In the genomic region with DNA sequence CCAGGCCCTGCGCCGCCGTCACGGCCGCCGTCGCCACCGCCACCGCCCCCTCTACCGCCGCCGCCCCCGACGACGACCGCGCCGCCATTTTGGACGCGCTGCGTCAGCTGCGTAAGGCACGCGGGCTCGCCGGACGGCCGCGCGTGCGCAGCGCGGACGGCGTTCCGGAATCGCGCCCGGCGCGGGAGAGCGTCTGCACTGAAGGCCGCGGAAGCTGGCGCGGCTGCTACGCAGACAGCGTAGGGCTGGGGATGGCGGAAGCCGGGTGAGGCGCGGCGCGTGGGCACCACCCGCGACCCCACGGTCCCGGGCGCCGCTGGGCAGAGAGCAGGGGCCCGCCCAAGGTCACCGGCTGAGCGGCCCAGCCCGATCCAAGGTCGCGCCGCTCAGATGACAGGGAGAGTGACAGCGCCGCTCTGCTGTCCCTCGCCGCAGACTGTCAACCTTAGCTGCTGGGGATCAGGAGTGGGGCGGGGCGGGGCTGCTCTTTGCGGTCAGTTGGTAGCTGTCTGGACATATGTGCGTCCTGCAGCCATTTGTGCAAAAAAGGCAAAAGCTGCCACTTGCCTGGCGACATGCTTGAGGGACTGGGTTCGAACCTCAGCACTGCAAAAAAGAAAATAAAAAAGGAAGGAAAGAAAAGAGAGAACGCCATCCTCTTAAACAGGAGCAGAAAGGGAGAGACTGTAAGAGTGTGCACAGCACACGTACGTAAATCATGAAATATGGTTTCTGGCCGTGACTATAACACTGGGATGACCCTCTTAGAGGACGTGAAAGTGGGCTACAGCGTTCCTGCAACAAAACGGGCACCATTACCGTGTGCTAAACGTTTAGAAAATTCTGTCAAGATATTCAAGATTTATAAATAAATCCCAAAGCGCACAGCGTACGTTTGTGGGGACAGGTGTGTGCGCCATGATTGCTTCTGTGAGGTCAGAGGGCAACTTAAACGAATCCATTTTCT, we compare ENCODE assay signal across 8 mouse cellular contexts. TPM values are rescaled to one million over a fixed set of nuclear protein-coding genes. Genes with fewer than 3 reads are reported as not detected.
A peak's percentile ranks its signal among the peaks of the same experiment; 100 is the strongest.
DNase-seq lines count a peak whose midpoint lies in the region; ATAC-seq and TF ChIP-seq lines count a peak whose summit lies in the region.

Nudt3 (minus strand) TSS at position 136 of the 967 bp plus-strand sequence.

- peak; percentile 90 for ATAC-seq in embryonic facial prominence, embryonic 15.5 days (ENCODE audit: insufficient number of reproducible peaks, low FRiP score, low TSS enrichment, low read depth)
- peak; percentile 92 for ATAC-seq in limb, embryonic 13.5 days (ENCODE audit: low FRiP score, low read depth)
- ATAC-seq in midbrain, embryonic 15.5 days (replicated peaks), result peak; percentile 91

- H3K27me3 ChIP-seq in embryonic facial prominence, embryonic 15.5 days, result no peaks in the 10 kb centered on the region
- H3K27me3 ChIP-seq in limb, embryonic 13.5 days, result no peaks in the 10 kb centered on the region
- H3K27me3 ChIP-seq in midbrain, embryonic 15.5 days (replicated peaks), result no peaks in the 10 kb centered on the region

- H3K36me3 ChIP-seq in embryonic facial prominence, embryonic 15.5 days, result no peaks in the 10 kb centered on the region
- peaks cover 10% of the 10 kb centered on the region; the same call in 1 of the 2 replicates for H3K36me3 ChIP-seq in limb, embryonic 13.5 days
- H3K36me3 ChIP-seq in midbrain, embryonic 15.5 days (replicated peaks), result no peaks in the 10 kb centered on the region

- peak within 1 kb of the TSS; percentile 92 for H3K9ac ChIP-seq in embryonic facial prominence, embryonic 15.5 days
- peak within 1 kb of the TSS; percentile 98 for H3K9ac ChIP-seq in limb, embryonic 13.5 days
- H3K9ac ChIP-seq in midbrain, embryonic 15.5 days, result peak within 1 kb of the TSS; percentile 99

- peak within 1 kb of the TSS; percentile 88 for H3K27ac ChIP-seq in bone marrow macrophage, adult 2 months (ENCODE audit: insufficient read depth, low read depth, low read length)
- H3K27ac ChIP-seq in embryonic facial prominence, embryonic 15.5 days (replicated peaks), result peak within 1 kb of the TSS; percentile 90
- peak within 1 kb of the TSS; percentile 95 for H3K27ac ChIP-seq in limb, embryonic 13.5 days
- peak within 1 kb of the TSS; percentile 98 for H3K27ac ChIP-seq in midbrain, embryonic 15.5 days

- no peaks in the 10 kb centered on the region for H3K9me3 ChIP-seq in embryonic facial prominence, embryonic 15.5 days (replicated peaks)
- no peaks in the 10 kb centered on the region for H3K9me3 ChIP-seq in limb, embryonic 13.5 days
- H3K9me3 ChIP-seq in midbrain, embryonic 15.5 days, result no peaks in the 10 kb centered on the region

- TF ChIP-seq POLR2A in bone marrow macrophage, adult 2 months (IDR thresholded peaks at IDR 0.05; ENCODE audit: borderline replicate concordance, low read depth, low read length), result peak; percentile 82; the same call in 1 of the 2 replicates

- 7% methylated on average over 91 of the region's 91 CpGs for WGBS in embryonic facial prominence, embryonic 15.5 days
- WGBS in limb, embryonic 13.5 days, result 6% methylated on average over 89 of the region's 91 CpGs
- 8% methylated on average over 80 of the region's 91 CpGs for WGBS in midbrain, embryonic 15.5 days

- peaks cover 14% of the 10 kb centered on the region for H3K4me1 ChIP-seq in bone marrow macrophage, adult 2 months (ENCODE audit: control insufficient read depth, insufficient read depth, low read length)
- H3K4me1 ChIP-seq in embryonic facial prominence, embryonic 15.5 days, result peaks cover 43% of the 10 kb centered on the region
- peaks cover 34% of the 10 kb centered on the region for H3K4me1 ChIP-seq in limb, embryonic 13.5 days
- peaks cover 35% of the 10 kb centered on the region for H3K4me1 ChIP-seq in midbrain, embryonic 15.5 days

- peak within 1 kb of the TSS; percentile 83 for H3K4me3 ChIP-seq in bone marrow macrophage, adult 2 months (ENCODE audit: insufficient read depth, low read length)
- peak within 1 kb of the TSS; percentile 89 for H3K4me3 ChIP-seq in embryonic facial prominence, embryonic 15.5 days (replicated peaks)
- peak within 1 kb of the TSS; percentile 90 for H3K4me3 ChIP-seq in limb, embryonic 13.5 days
- peak within 1 kb of the TSS; percentile 97 for H3K4me3 ChIP-seq in midbrain, embryonic 15.5 days

- H3K4me2 ChIP-seq in embryonic facial prominence, embryonic 15.5 days (replicated peaks), result peak within 1 kb of the TSS; percentile 72
- H3K4me2 ChIP-seq in limb, embryonic 13.5 days (replicated peaks), result peak within 1 kb of the TSS; percentile 77
- H3K4me2 ChIP-seq in midbrain, embryonic 15.5 days, result peak within 1 kb of the TSS; percentile 80

- no peak for TF ChIP-seq CTCF in bone marrow macrophage, adult 2 months (IDR thresholded peaks at IDR 0.05; ENCODE audit: low read depth, low read length)

- DNase-seq in A20 (ENCODE audit: low read depth, low spot score), result peak; percentile 94
- DNase-seq in heart, adult 8-10 months (ENCODE audit: low spot score), result peak; percentile 85
- peak; percentile 79 to 85 for DNase-seq in kidney, adult 8-10 months
- peak; percentile 84 to 88 for DNase-seq in spleen, adult 18-20 months

RNA-seq across cellular contexts. Expression of gene Nudt3, which starts in this region (rescaled TPM):
- 55.7 and 58.0 TPM in 2 replicates for polyA plus RNA-seq in bone marrow macrophage, adult 2 months (2012; ENCODE audit: insufficient read depth, insufficient read length, missing spikeins)
- 98.7 and 99.3 TPM in 2 replicates for polyA plus RNA-seq in embryonic facial prominence, embryonic 15.5 days (2015; fragmentation: Nextera tagmentation; extraction: Ambion mirVana)
- 100 to 1,000 TPM; 349 to 367 (median 360) TPM for total RNA-seq in heart, adult 8-10 months (2022)
- 99.5 and 102 TPM in 2 replicates for polyA plus RNA-seq in limb, embryonic 13.5 days (2015; fragmentation: Nextera tagmentation; extraction: Ambion mirVana)
- 251 and 274 TPM in 2 replicates for polyA plus RNA-seq in midbrain, embryonic 15.5 days (2015; fragmentation: Nextera tagmentation; extraction: Ambion mirVana)

Comparison
In these comparisons a context has a peak if more than half of its experiments do, and no peak if none do; other contexts are left out.
1. Peak in every context shown above with its lines: DNase-seq, ATAC-seq, H3K4me3 ChIP-seq and H3K27ac ChIP-seq.